Mouse (Mus musculus) forebrain, embryonic 12.5 days (tissue): ENCODE data around the gene Pafah1b2. TPM values are rescaled to one million over a fixed set of nuclear protein-coding genes. Genes with fewer than 3 reads are reported as not detected.
A peak's percentile ranks its signal among the peaks of the same experiment; 100 is the strongest.

Experiments used
- ATAC-seq: fragments of 200-750 bp; cut with Nextera tagmentation; 2 replicates; pipeline ENCODE4 v1.8.0; 2017; ENCODE audit warnings: moderate TSS enrichment; ENCODE audit not compliant: low FRiP score
- H3K27ac ChIP-seq: fragments of 300-500 bp; sonication (generic); 2 replicates; pipeline ENCODE4 v1.5.1; 2016; ENCODE audit warnings: mild to moderate bottlenecking
- H3K27me3 ChIP-seq: fragments of 300-500 bp; sonication (generic); 2 replicates; pipeline ENCODE4 v1.6.1; 2016; ENCODE audit warnings: mild to moderate bottlenecking
- H3K36me3 ChIP-seq: fragments of 300-500 bp; sonication (generic); replicated peaks from 2 replicates; pipeline ENCODE4 v1.6.1; 2016; ENCODE audit warnings: mild to moderate bottlenecking
- H3K4me1 ChIP-seq: fragments of 300-500 bp; sonication (generic); 2 replicates; pipeline ENCODE4 v1.6.1; 2016
- H3K4me2 ChIP-seq: fragments of 300-500 bp; sonication (generic); 2 replicates; pipeline ENCODE4 v1.6.1; 2016; ENCODE audit warnings: mild to moderate bottlenecking, moderate library complexity
- H3K4me3 ChIP-seq: fragments of 300-500 bp; sonication (generic); replicated peaks from 2 replicates; pipeline ENCODE4 v1.5.1; 2016; ENCODE audit warnings: mild to moderate bottlenecking
- H3K9ac ChIP-seq: fragments of 300-500 bp; sonication (generic); 2 replicates; pipeline ENCODE4 v1.6.1; 2016; ENCODE audit warnings: mild to moderate bottlenecking
- H3K9me3 ChIP-seq: fragments of 300-500 bp; sonication (generic); 2 replicates; pipeline ENCODE4 v1.6.1; 2016
- WGBS: fragments of 180-500 bp; shearing (Covaris S2); methylation state at CpG from one replicate; pipeline ENCODE4 v1.1.7; 2016; 5-methylcytosine and 5-hydroxymethylcytosine counted together
- polyA plus RNA-seq: library from polyadenylated mRNA; unstranded; fragments of >200 nt; fragmentation: Nextera tagmentation; extraction: Ambion mirVana; gene quantifications from 2 replicates; pipeline ENCODE4 v1.2.1, GENCODE M21; 2016

The Pafah1b2 gene
- 298 and 341 TPM in 2 replicates for polyA plus RNA-seq

GRCm38 (mm10) chr9:46012091-46013008, at the start of gene Pafah1b2, which contains the start of gene Sik3:
Gene Pafah1b2 (minus strand): TSS chr9:46012690.
Gene Sik3 (plus strand): TSS chr9:46012820.
- H3K9me3 ChIP-seq, result no peaks in the 10 kb centered on the region
- H3K4me2 ChIP-seq, result peak within 1 kb of the TSS; percentile 79
- peak within 1 kb of the TSS; percentile 85 for H3K27ac ChIP-seq
- ATAC-seq, result peak; percentile 92
- H3K36me3 ChIP-seq, result no peaks in the 10 kb centered on the region
- H3K27me3 ChIP-seq, result peaks cover 4% of the 10 kb centered on the region; the same call in 1 of the 2 replicates
- peak within 1 kb of the TSS; percentile 95 for H3K4me3 ChIP-seq
- WGBS, result 4% methylated on average over 45 of the region's 78 CpGs
- H3K4me1 ChIP-seq, result peaks cover 47% of the 10 kb centered on the region
- H3K9ac ChIP-seq, result peak within 1 kb of the TSS; percentile 95

GRCm38 (mm10) chr9:46061696-46062425, 49.4 kb upstream of the Pafah1b2 start:
- Histone ChIP-seq H3K27me3 (no peaks in the 10 kb centered on the region), H3K36me3 (no peaks in the 10 kb centered on the region), H3K4me1 (no peaks in the 10 kb centered on the region), H3K27ac (no peak overlapping the region), H3K9me3 (no peaks in the 10 kb centered on the region), H3K9ac (no peak overlapping the region), H3K4me2 (no peak overlapping the region), H3K4me3 (no peak overlapping the region)
- no peak for ATAC-seq
- 86% methylated on average over 9 of the region's 9 CpGs for WGBS

DNA sequence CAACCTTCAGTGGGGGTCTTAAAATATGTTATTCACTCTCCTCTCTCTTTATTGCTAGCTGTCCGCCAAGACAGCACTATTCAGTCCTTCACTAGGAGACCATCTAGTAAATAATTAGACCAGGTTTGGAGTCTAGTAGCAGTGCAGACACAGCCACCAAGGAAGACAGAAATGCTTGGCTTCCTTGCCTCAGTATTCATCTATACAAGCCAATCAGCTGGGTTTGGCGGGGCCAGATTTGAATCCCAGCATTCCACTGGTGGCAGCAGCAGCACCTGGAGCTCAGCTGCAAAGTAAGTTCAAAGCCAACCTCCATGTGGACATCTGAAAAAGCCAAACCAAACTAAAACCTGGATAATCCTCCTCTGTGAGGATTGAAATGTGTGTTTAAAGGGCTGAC, 47.8 kb upstream of the Pafah1b2 start:
- ATAC-seq, result no peak
- Histone ChIP-seq H3K27me3 (no peaks in the 10 kb centered on the region), H3K9me3 (no peaks in the 10 kb centered on the region), H3K36me3 (no peaks in the 10 kb centered on the region), H3K4me3 (no peak overlapping the region), H3K4me2 (no peak overlapping the region), H3K27ac (no peak overlapping the region), H3K4me1 (peaks cover 5% of the 10 kb centered on the region; the same call in 1 of the 2 replicates), H3K9ac (no peak overlapping the region)
- 91% methylated on average over 2 of the region's 2 CpGs for WGBS

- ATAC-seq, result no peak
- no peak overlapping the region for H3K9ac ChIP-seq
- peaks cover 16% of the 10 kb centered on the region for H3K4me1 ChIP-seq
- no peak overlapping the region for H3K4me3 ChIP-seq
- H3K36me3 ChIP-seq, result no peaks in the 10 kb centered on the region
- H3K4me2 ChIP-seq, result no peak overlapping the region
- no peak overlapping the region for H3K27ac ChIP-seq
- 97% methylated on average over 3 of the region's 3 CpGs for WGBS
- no peaks in the 10 kb centered on the region for H3K9me3 ChIP-seq
- no peaks in the 10 kb centered on the region for H3K27me3 ChIP-seq
These were observed 45.6 kb upstream of the Pafah1b2 start for GRCm38 (mm10) chr9:46058065-46058464.

GRCm38 (mm10) chr9:46053014-46053666, 40.6 kb upstream of the Pafah1b2 start:
- WGBS, result 80% methylated on average over 9 of the region's 9 CpGs
- no peaks in the 10 kb centered on the region for H3K36me3 ChIP-seq
- no peaks in the 10 kb centered on the region for H3K27me3 ChIP-seq
- no peak overlapping the region for H3K27ac ChIP-seq
- ATAC-seq, result no peak
- H3K9ac ChIP-seq, result no peak overlapping the region
- H3K4me3 ChIP-seq, result no peak overlapping the region
- H3K4me2 ChIP-seq, result no peak overlapping the region
- H3K9me3 ChIP-seq, result no peaks in the 10 kb centered on the region
- H3K4me1 ChIP-seq, result peaks cover 22% of the 10 kb centered on the region

GRCm38 (mm10) chr9:46050203-46050602, 37.7 kb upstream of the Pafah1b2 start:
- H3K36me3 ChIP-seq, result no peaks in the 10 kb centered on the region
- H3K4me1 ChIP-seq, result peaks cover 28% of the 10 kb centered on the region
- H3K27ac ChIP-seq, result no peak overlapping the region
- H3K9me3 ChIP-seq, result no peaks in the 10 kb centered on the region
- H3K9ac ChIP-seq, result no peak overlapping the region
- no peak for ATAC-seq
- H3K27me3 ChIP-seq, result no peaks in the 10 kb centered on the region
- no peak overlapping the region for H3K4me2 ChIP-seq
- WGBS, result 72% methylated on average over 8 of the region's 8 CpGs
- H3K4me3 ChIP-seq, result no peak overlapping the region

- ATAC-seq, result no peak
- no peaks in the 10 kb centered on the region for H3K9me3 ChIP-seq
- H3K4me3 ChIP-seq, result no peak overlapping the region
- H3K36me3 ChIP-seq, result no peaks in the 10 kb centered on the region
- peaks cover 26% of the 10 kb centered on the region for H3K4me1 ChIP-seq
- no peak overlapping the region for H3K9ac ChIP-seq
- H3K27ac ChIP-seq, result no peak overlapping the region
- no peaks in the 10 kb centered on the region for H3K27me3 ChIP-seq
- no peak overlapping the region for H3K4me2 ChIP-seq
- WGBS, result 77% methylated on average over 7 of the region's 7 CpGs
These were observed 37.0 kb upstream of the Pafah1b2 start for GRCm38 (mm10) chr9:46049525-46049924.

DNA sequence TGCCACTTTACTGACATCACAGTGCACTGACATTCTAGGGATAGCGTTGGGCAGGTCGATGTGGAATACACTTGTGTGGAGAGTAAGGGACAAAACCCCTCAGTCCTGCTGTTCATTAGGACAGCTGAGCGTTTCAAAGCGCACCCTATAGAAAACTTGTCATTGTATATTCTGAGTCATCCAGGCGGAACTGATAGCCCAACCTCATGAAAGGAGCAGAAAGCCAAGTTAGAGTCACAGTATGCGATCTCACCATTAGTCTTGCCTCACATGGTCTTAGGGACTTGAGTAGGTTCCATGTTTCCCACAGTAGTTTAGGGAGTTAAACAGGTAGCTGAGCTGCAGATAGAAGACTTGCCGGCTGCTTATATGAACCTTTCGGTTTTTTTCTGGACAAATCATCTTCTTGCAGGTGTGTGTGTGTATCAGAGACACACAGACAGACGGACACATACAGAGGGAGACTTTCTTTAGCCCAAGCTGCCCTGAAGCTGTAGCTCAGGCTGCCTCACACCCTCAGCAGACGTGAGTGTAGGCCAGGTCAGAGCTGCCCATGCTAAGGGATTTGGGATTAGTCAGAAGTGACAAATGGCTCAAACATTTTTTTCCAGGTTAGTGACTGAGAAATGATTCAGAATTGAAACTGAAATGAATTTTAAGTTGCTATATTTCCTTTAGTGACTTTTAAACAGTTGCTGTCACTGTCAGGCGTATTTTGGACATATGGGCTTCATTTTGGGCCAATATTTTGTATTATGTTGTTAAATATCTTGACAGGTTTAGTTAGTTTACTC, 34.4 kb upstream of the Pafah1b2 start:
- Histone ChIP-seq H3K27ac (no peak overlapping the region), H3K27me3 (no peaks in the 10 kb centered on the region), H3K9me3 (no peaks in the 10 kb centered on the region), H3K4me2 (no peak overlapping the region), H3K4me1 (peaks cover 15% of the 10 kb centered on the region), H3K9ac (no peak overlapping the region), H3K36me3 (no peaks in the 10 kb centered on the region), H3K4me3 (no peak overlapping the region)
- no peak for ATAC-seq
- 40% methylated on average over 11 of the region's 11 CpGs for WGBS

DNA sequence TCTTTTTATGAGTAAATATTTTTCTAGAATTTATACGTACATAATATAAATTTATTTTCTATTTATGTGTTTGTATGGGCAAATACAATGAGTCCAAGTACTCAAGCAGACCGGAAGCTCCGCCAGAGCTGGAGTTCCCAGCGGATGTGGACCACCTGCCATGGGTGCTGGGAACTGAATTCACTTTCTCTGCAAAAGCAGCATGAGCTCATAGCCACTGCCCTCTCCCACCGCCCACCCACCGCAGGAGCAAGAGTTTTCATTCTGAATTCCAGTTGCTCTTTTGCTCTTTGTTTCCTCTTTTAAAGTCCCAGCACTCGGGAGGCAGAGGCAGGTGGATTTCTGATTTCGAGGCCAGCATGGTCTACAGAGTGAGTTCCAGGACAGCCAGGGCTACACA, 31.1 kb upstream of the Pafah1b2 start:
- Histone ChIP-seq H3K27me3 (no peaks in the 10 kb centered on the region), H3K4me3 (no peak overlapping the region), H3K27ac (no peak overlapping the region), H3K4me1 (peaks cover 13% of the 10 kb centered on the region), H3K36me3 (no peaks in the 10 kb centered on the region), H3K9ac (no peak overlapping the region), H3K4me2 (no peak overlapping the region), H3K9me3 (no peaks in the 10 kb centered on the region)
- ATAC-seq, result no peak
- WGBS, result 84% methylated on average over 8 of the region's 8 CpGs

DNA sequence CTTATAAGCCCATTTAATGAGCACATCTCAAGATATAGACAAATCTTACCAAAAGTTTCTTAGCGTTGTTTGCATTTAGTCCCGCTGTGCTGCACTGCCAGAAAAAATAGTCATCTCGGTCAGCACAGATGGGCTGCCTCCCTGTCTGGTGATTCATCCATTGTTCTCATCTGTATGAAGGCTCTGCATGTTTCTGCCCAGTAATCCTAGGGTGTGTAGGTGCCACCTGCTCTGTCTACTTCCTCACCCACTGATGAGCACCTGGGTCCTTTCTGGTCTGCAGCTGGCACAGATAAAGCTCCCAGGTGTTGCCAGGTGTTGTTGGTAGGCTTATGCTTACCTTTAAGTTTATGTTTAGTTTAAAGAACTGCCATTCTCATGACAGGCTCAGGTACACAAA, 29.9 kb upstream of the Pafah1b2 start:
- ATAC-seq, result no peak
- H3K27ac ChIP-seq, result no peak overlapping the region
- H3K4me2 ChIP-seq, result no peak overlapping the region
- no peak overlapping the region for H3K4me3 ChIP-seq
- H3K4me1 ChIP-seq, result peaks cover 13% of the 10 kb centered on the region
- H3K36me3 ChIP-seq, result no peaks in the 10 kb centered on the region
- no peak overlapping the region for H3K9ac ChIP-seq
- 81% methylated on average over 3 of the region's 3 CpGs for WGBS
- H3K9me3 ChIP-seq, result no peaks in the 10 kb centered on the region
- no peaks in the 10 kb centered on the region for H3K27me3 ChIP-seq

DNA sequence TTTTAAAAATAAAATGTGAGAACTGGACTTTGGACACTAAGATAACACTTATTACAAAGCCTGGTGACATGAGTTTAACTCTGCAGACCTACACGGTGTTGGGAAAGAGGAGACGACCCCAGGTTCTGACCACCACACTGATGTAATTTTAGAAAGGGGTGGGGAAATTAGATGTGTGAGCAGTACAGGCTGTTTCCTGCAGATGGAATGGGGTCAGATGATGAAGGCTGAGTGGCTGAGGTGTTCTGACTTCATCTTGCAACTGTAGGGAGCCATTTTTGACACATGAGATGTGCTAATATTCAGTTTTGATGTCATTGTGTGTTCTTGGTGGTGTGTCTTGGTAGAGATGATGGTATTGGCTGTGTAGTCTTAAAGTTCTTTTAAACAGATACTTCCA, 28.7 kb upstream of the Pafah1b2 start:
- WGBS, result 86% methylated on average over 2 of the region's 2 CpGs
- no peaks in the 10 kb centered on the region for H3K36me3 ChIP-seq

More for the DNA sequence above, 28.7 kb upstream of the Pafah1b2 start:
- no peak overlapping the region for H3K27ac ChIP-seq
- ATAC-seq, result no peak
- no peak overlapping the region for H3K4me3 ChIP-seq
- H3K4me1 ChIP-seq, result peaks cover 4% of the 10 kb centered on the region
- no peak overlapping the region for H3K4me2 ChIP-seq
- no peaks in the 10 kb centered on the region for H3K27me3 ChIP-seq
- H3K9me3 ChIP-seq, result no peaks in the 10 kb centered on the region
- no peak overlapping the region for H3K9ac ChIP-seq
